Mouse (Mus musculus) yolk sac, embryonic 10.5 days (tissue): ENCODE data around the gene D17Wsu92e.

Source experiments
- DNase-seq: peaks from one replicate; pipeline ENCODE4 v3.0.0-alpha.2; 2017; ENCODE audit warnings: low spot score

The D17Wsu92e gene

GRCm38 (mm10) chr17:27790015-27790414, 30.4 kb downstream of the D17Wsu92e start:
- DNase-seq: no peak

- no peak for DNase-seq
These were observed 31.8 kb downstream of the D17Wsu92e start for GRCm38 (mm10) chr17:27788456-27789172.

- DNase-seq: no peak
These were observed 36.9 kb downstream of the D17Wsu92e start for GRCm38 (mm10) chr17:27783567-27783966.

GRCm38 (mm10) chr17:27781059-27781687, 39.3 kb downstream of the D17Wsu92e start:
- peak; percentile 59 for DNase-seq

- DNase-seq: no peak
These were observed 40.7 kb downstream of the D17Wsu92e start for GRCm38 (mm10) chr17:27779755-27780154.

- DNase-seq: no peak
These were observed 41.6 kb downstream of the D17Wsu92e start for GRCm38 (mm10) chr17:27778671-27779355.

- no peak for DNase-seq
These were observed 42.6 kb downstream of the D17Wsu92e start for GRCm38 (mm10) chr17:27777823-27778222.

GRCm38 (mm10) chr17:27774198-27774597, 46.2 kb downstream of the D17Wsu92e start:
- no peak for DNase-seq

- no peak for DNase-seq
These were observed 48.8 kb downstream of the D17Wsu92e start for GRCm38 (mm10) chr17:27771616-27772015.

GRCm38 (mm10) chr17:27768817-27769542, 51.5 kb downstream of the D17Wsu92e start:
- DNase-seq: no peak

- DNase-seq: no peak
These were observed 52.9 kb downstream of the D17Wsu92e start for GRCm38 (mm10) chr17:27767543-27767942.

GRCm38 (mm10) chr17:27767120-27767519, 53.3 kb downstream of the D17Wsu92e start:
- DNase-seq: no peak

- DNase-seq: no peak
These were observed 55.4 kb downstream of the D17Wsu92e start for GRCm38 (mm10) chr17:27765066-27765465.

- DNase-seq: no peak
These were observed 56.0 kb downstream of the D17Wsu92e start for GRCm38 (mm10) chr17:27764453-27764852.

GRCm38 (mm10) chr17:27762884-27763283, 57.6 kb downstream of the D17Wsu92e start:
- DNase-seq: no peak

- DNase-seq: no peak
These were observed 58.7 kb downstream of the D17Wsu92e start for GRCm38 (mm10) chr17:27761639-27762336.

- no peak for DNase-seq
These were observed 60.3 kb downstream of the D17Wsu92e start for GRCm38 (mm10) chr17:27760169-27760568.

GRCm38 (mm10) chr17:27751314-27752202, 68.9 kb downstream of the D17Wsu92e start:
- no peak for DNase-seq

GRCm38 (mm10) chr17:27750451-27750942, 70.0 kb downstream of the D17Wsu92e start:
- DNase-seq: no peak

GRCm38 (mm10) chr17:27748123-27748522, 72.3 kb downstream of the D17Wsu92e start:
- no peak for DNase-seq
